24 mouse cellular contexts compared by ENCODE assay signal in genomic region chr4:128976577-128976976, GRCm38 (mm10). TPM values are rescaled to one million over a fixed set of nuclear protein-coding genes. Genes with fewer than 3 reads are reported as not detected.
"Had no signal": no experiment of that assay in that cellular context is flagged by ENCODE, and none has a peak within 500 bp of the region (broad histone marks: within the 10 kb centered on the region; RNA-seq: fewer than 3 reads in every experiment).

No protein-coding gene starts in this region.

- DNase-seq: kidney, adult 18-20 months; kidney, postnatal 36 days; liver; liver, postnatal 0 days; lung, embryonic 14.5 days; lung, postnatal 10 days; lung, postnatal 4 days; midbrain, embryonic 14.5 days; retina, postnatal 1 day; right cerebral cortex, postnatal 25 days; spleen, adult 18-20 months; thymus, adult 2 months; thymus, postnatal 25 days had no signal

- H3K4me2 ChIP-seq: limb, embryonic 13.5 days; lung, embryonic 14.5 days; midbrain, embryonic 11.5 days; neural tube, embryonic 12.5 days; neural tube, embryonic 15.5 days; stomach, embryonic 15.5 days had no signal

- H3K9ac ChIP-seq: limb, embryonic 13.5 days; liver, embryonic 14.5 days; liver, postnatal 0 days; lung, embryonic 14.5 days; neural tube, embryonic 12.5 days; neural tube, embryonic 15.5 days; stomach, embryonic 15.5 days had no signal

- H3K9me3 ChIP-seq: limb, embryonic 10.5 days; limb, embryonic 13.5 days; neural tube, embryonic 12.5 days; neural tube, embryonic 15.5 days; stomach, embryonic 15.5 days had no signal

- H3K36me3 ChIP-seq: limb, embryonic 10.5 days; limb, embryonic 13.5 days; neural tube, embryonic 12.5 days; neural tube, embryonic 15.5 days; stomach, embryonic 15.5 days had no signal

- H3K27ac ChIP-seq: kidney, postnatal 0 days; limb, embryonic 10.5 days; limb, embryonic 13.5 days; liver, embryonic 14.5 days; neural tube, embryonic 12.5 days; neural tube, embryonic 15.5 days; stomach, embryonic 15.5 days had no signal

- ATAC-seq: inflammation-experienced regulatory T-cells, adult 6 months; intestine, embryonic 16.5 days; liver, postnatal 0 days had no signal

- H3K27me3 ChIP-seq: limb, embryonic 13.5 days; neural tube, embryonic 12.5 days; neural tube, embryonic 15.5 days; stomach, embryonic 15.5 days had no signal

- H3K4me3 ChIP-seq: limb, embryonic 10.5 days; limb, embryonic 13.5 days; neural tube, embryonic 12.5 days; neural tube, embryonic 15.5 days; stomach, embryonic 15.5 days had no signal

- H3K4me1 ChIP-seq: limb, embryonic 10.5 days; limb, embryonic 13.5 days; neural tube, embryonic 12.5 days; neural tube, embryonic 15.5 days; stomach, embryonic 15.5 days had no signal

RNA-seq across cellular contexts. Expression of gene Azin2, which starts 14.3 kb away (rescaled TPM):
- total RNA-seq: megakaryocyte-erythroid progenitor cell, adult 5-6 weeks had no signal
